Mouse (Mus musculus) limb, embryonic 15.5 days (tissue): Measurements from ENCODE around the gene Fnbp1. TPM values are rescaled to one million over a fixed set of nuclear protein-coding genes. Genes with fewer than 3 reads are reported as not detected.

Experiments
- polyA plus RNA-seq: library from polyadenylated mRNA; unstranded; fragments of >200 nt; fragmentation: Nextera tagmentation; extraction: Ambion mirVana; gene quantifications from 2 replicates; pipeline ENCODE4 v1.2.1, GENCODE M21; 2015

The Fnbp1 gene
- polyA plus RNA-seq, 1 experiment from 2014 or later = 27.5 TPM

Other genes with a start within 250 kb of the Fnbp1 start
- 27.6 and 35.3 TPM in 2 replicates for gene Ptges, start 212.1 kb downstream of the Fnbp1 start, polyA plus RNA-seq
- 38.5 and 40.4 TPM in 2 replicates for gene Tor1b, start 189.0 kb downstream of the Fnbp1 start, polyA plus RNA-seq
- 78.6 and 81.4 TPM in 2 replicates for gene Tor1a, start 174.1 kb downstream of the Fnbp1 start, polyA plus RNA-seq
- 53.5 and 58.2 TPM in 2 replicates for gene BC005624, start 159.8 kb downstream of the Fnbp1 start, polyA plus RNA-seq
- 24.0 and 31.2 TPM in 2 replicates for gene Usp20, start 159.7 kb downstream of the Fnbp1 start, polyA plus RNA-seq
- gene Gpr107, start 10.3 kb upstream of the Fnbp1 start, polyA plus RNA-seq = 41.9 and 42.3 TPM in 2 replicates
- gene Ncs1, start 103.8 kb upstream of the Fnbp1 start, polyA plus RNA-seq = 32.3 and 33.9 TPM in 2 replicates
- 0.32 and 0.74 TPM in 2 replicates for gene Hmcn2, start 172.4 kb upstream of the Fnbp1 start, polyA plus RNA-seq